11 mouse cellular contexts compared by ENCODE assay signal in genomic region chr4:137393378-137394135, GRCm38 (mm10). TPM values are rescaled to one million over a fixed set of nuclear protein-coding genes. Genes with fewer than 3 reads are reported as not detected.
DNase-seq lines count a peak whose midpoint lies in the region; ATAC-seq and TF ChIP-seq lines count a peak whose summit lies in the region.
"Had no signal": no experiment of that assay in that cellular context is flagged by ENCODE, and none has a peak within 500 bp of the region (broad histone marks: within the 10 kb centered on the region; RNA-seq: fewer than 3 reads in every experiment).

No protein-coding gene starts in this region.

- ATAC-seq in lung, postnatal 0 days = no peak
- ATAC-seq in kidney, postnatal 0 days (replicated peaks; ENCODE audit: low FRiP score, low read depth) = no peak

- H3K4me3 ChIP-seq in lung, postnatal 0 days (ENCODE audit: low read depth, low read length) = no peak overlapping the region
- no peak overlapping the region for H3K4me3 ChIP-seq in lung, adult 2 months (replicated peaks; ENCODE audit: extremely low read depth, low read depth, low read length)
- H3K4me3 ChIP-seq in kidney, postnatal 0 days (replicated peaks; ENCODE audit: low read depth, low read length) = no peak overlapping the region
- H3K4me3 ChIP-seq: lung, embryonic 15.5 days had no signal

- H3K27me3 ChIP-seq in lung, postnatal 0 days (replicated peaks; ENCODE audit: insufficient read depth, low read length) = no peaks in the 10 kb centered on the region
- H3K27me3 ChIP-seq in kidney, postnatal 0 days (ENCODE audit: insufficient read depth, low read length) = no peaks in the 10 kb centered on the region
- H3K27me3 ChIP-seq: lung, embryonic 15.5 days had no signal

- DNase-seq in lung, postnatal 0 days (ENCODE audit: low spot score) = peak; percentile 48
- no peak for DNase-seq in lung, adult 2 months
- peak; percentile 54 for DNase-seq in gastrocnemius, postnatal 25 days
- DNase-seq in kidney, postnatal 0 days (ENCODE audit: low spot score) = no peak
- peak; percentile 80 for DNase-seq in testis, postnatal 14 days (ENCODE audit: low spot score)
- DNase-seq in cerebellum, postnatal 10 days = no peak
- DNase-seq in thymus, postnatal 25 days = no peak
- DNase-seq: cerebellum, adult 2 months had no signal

- no peak overlapping the region for H3K9ac ChIP-seq in lung, postnatal 0 days (replicated peaks; ENCODE audit: low read depth)
- H3K9ac ChIP-seq in kidney, postnatal 0 days (ENCODE audit: low read depth, low read length) = 0 out of 2 replicates have a peak overlapping the region, but pooled peaks have one; percentile 9
- H3K9ac ChIP-seq: lung, embryonic 15.5 days had no signal

- no peaks in the 10 kb centered on the region for H3K36me3 ChIP-seq in lung, postnatal 0 days (ENCODE audit: insufficient read depth, low read length)
- no peaks in the 10 kb centered on the region for H3K36me3 ChIP-seq in kidney, postnatal 0 days (ENCODE audit: insufficient read depth, low read length)
- H3K36me3 ChIP-seq: lung, embryonic 15.5 days had no signal

- TF ChIP-seq CTCF in lung, postnatal 0 days (IDR thresholded peaks at IDR 0.05) = no peak
- TF ChIP-seq CTCF in lung, adult 2 months (IDR thresholded peaks at IDR 0.05; ENCODE audit: insufficient read depth, low read length) = no peak
- no peak for TF ChIP-seq CTCF in kidney, postnatal 0 days (IDR thresholded peaks at IDR 0.05; ENCODE audit: low read depth)

- no peak overlapping the region for H3K4me2 ChIP-seq in lung, postnatal 0 days (replicated peaks; ENCODE audit: low read depth, low read length)
- H3K4me2 ChIP-seq in kidney, postnatal 0 days (ENCODE audit: low read length) = no peak overlapping the region
- H3K4me2 ChIP-seq: lung, embryonic 15.5 days had no signal

- H3K9me3 ChIP-seq in lung, postnatal 0 days (ENCODE audit: low read length) = no peaks in the 10 kb centered on the region
- no peaks in the 10 kb centered on the region for H3K9me3 ChIP-seq in kidney, postnatal 0 days (replicated peaks; ENCODE audit: low read length)
- H3K9me3 ChIP-seq: lung, embryonic 15.5 days had no signal

- no peak overlapping the region for H3K27ac ChIP-seq in lung, postnatal 0 days (ENCODE audit: low read length)
- peak overlapping the region; percentile 50; the same call in 1 of the 2 replicates for H3K27ac ChIP-seq in kidney, postnatal 0 days
- H3K27ac ChIP-seq: lung, embryonic 15.5 days had no signal

- no peaks in the 10 kb centered on the region; the same call in 1 of the 2 replicates for H3K4me1 ChIP-seq in lung, postnatal 0 days (ENCODE audit: insufficient read depth, low read depth, low read length)
- no peaks in the 10 kb centered on the region for H3K4me1 ChIP-seq in lung, adult 2 months (ENCODE audit: control insufficient read depth, insufficient read depth, low read length)
- 0 out of 2 replicates have a peak, but pooled peaks cover 10% of the 10 kb centered on the region for H3K4me1 ChIP-seq in kidney, postnatal 0 days (replicated peaks; ENCODE audit: insufficient read depth, low read length)

- TF ChIP-seq POLR2A in lung, adult 2 months (IDR thresholded peaks at IDR 0.05; ENCODE audit: borderline replicate concordance, extremely low read depth, low read depth, low read length) = no peak

- WGBS in lung, postnatal 0 days = 60% methylated on average over 9 of the region's 9 CpGs
- WGBS in lung, adult 2 months = 56% methylated on average over 9 of the region's 9 CpGs
- 52% methylated on average over 9 of the region's 9 CpGs for WGBS in kidney, postnatal 0 days

- TF ChIP-seq EP300 in lung, postnatal 0 days (IDR thresholded peaks at IDR 0.05) = no peak

RNA-seq across cellular contexts. Expression of gene Cela3a, which starts 16.0 kb away (rescaled TPM):
- not detected in 2 replicates for polyA plus RNA-seq in lung, postnatal 0 days (2015; fragmentation: Nextera tagmentation; extraction: Ambion mirVana)
- polyA plus RNA-seq in lung, adult 2 months (2012; rRNA removed) = not detected in 2 replicates
- not detected for total RNA-seq in gastrocnemius, postnatal 25 days (2021)
- not detected in 2 replicates for polyA plus RNA-seq in kidney, postnatal 0 days (2015; fragmentation: Nextera tagmentation; extraction: Ambion mirVana)
- total RNA-seq: midbrain, postnatal 0 days had no signal
- polyA plus RNA-seq: cerebellum, adult 2 months; lung, embryonic 15.5 days; midbrain, postnatal 0 days; thymus, postnatal 0 days had no signal

RNA-seq across cellular contexts. Expression of gene Cdc42, which starts 36.0 kb away (rescaled TPM):
- polyA plus RNA-seq in lung, postnatal 0 days (2015; fragmentation: Nextera tagmentation; extraction: Ambion mirVana) = 545 and 582 TPM in 2 replicates
- 67.9 and 124 TPM in 2 replicates for polyA plus RNA-seq in lung, adult 2 months (2012; rRNA removed)
- 100 to 1,000 TPM; 159 to 174 TPM for total RNA-seq in gastrocnemius, postnatal 25 days (2021)
- polyA plus RNA-seq in kidney, postnatal 0 days (2015; fragmentation: Nextera tagmentation; extraction: Ambion mirVana) = 592 and 644 TPM in 2 replicates

RNA-seq across cellular contexts. Expression of gene Cela3b, which starts 36.8 kb away (rescaled TPM):
- not detected in 2 replicates for polyA plus RNA-seq in lung, postnatal 0 days (2015; fragmentation: Nextera tagmentation; extraction: Ambion mirVana)
- polyA plus RNA-seq in lung, adult 2 months (2012; rRNA removed) = 0.57 and 12.5 TPM in 2 replicates
- not detected for total RNA-seq in gastrocnemius, postnatal 25 days (2021)
- not detected in 2 replicates for polyA plus RNA-seq in kidney, postnatal 0 days (2015; fragmentation: Nextera tagmentation; extraction: Ambion mirVana)
- total RNA-seq: midbrain, postnatal 0 days had no signal
- polyA plus RNA-seq: cerebellum, adult 2 months; midbrain, postnatal 0 days; thymus, postnatal 0 days had no signal

RNA-seq across cellular contexts. Expression of gene 1700013G24Rik, which starts 59.5 kb away (rescaled TPM):
- not detected in 2 replicates for polyA plus RNA-seq in lung, postnatal 0 days (2015; fragmentation: Nextera tagmentation; extraction: Ambion mirVana)
- polyA plus RNA-seq in lung, adult 2 months (2012; rRNA removed) = 0.15 TPM in 1 of 2 replicates, not detected in the other
- not detected for total RNA-seq in gastrocnemius, postnatal 25 days (2021)
- polyA plus RNA-seq in kidney, postnatal 0 days (2015; fragmentation: Nextera tagmentation; extraction: Ambion mirVana) = not detected in 2 replicates
- total RNA-seq: midbrain, postnatal 0 days had no signal
- polyA plus RNA-seq: cerebellum, adult 2 months; lung, embryonic 15.5 days; midbrain, postnatal 0 days; thymus, postnatal 0 days had no signal

Comparison
In these comparisons a context has a peak if more than half of its experiments do, and no peak if none do; other contexts are left out.
1. DNase-seq: peak in lung, postnatal 0 days (single experiment), gastrocnemius, postnatal 25 days (single experiment) and testis, postnatal 14 days (single experiment); none in lung, adult 2 months (single experiment), kidney, postnatal 0 days (single experiment), cerebellum, postnatal 10 days (0 of 2) and thymus, postnatal 25 days (single experiment).